Mouse (Mus musculus) embryonic facial prominence, embryonic 14.5 days (tissue): Measurements from ENCODE around the gene Ccdc155. TPM values are rescaled to one million over a fixed set of nuclear protein-coding genes. Genes with fewer than 3 reads are reported as not detected.

Experiments used
- ATAC-seq: fragments of 200-750 bp; cut with Nextera tagmentation; 2 replicates; pipeline ENCODE4 v1.8.0; 2017; ENCODE audit warnings: low read depth, moderate number of reproducible peaks, moderate TSS enrichment
- DNase-seq: peaks from one replicate; pipeline ENCODE4 v3.0.0-alpha.2; 2015; ENCODE audit warnings: low spot score
- H3K27ac ChIP-seq: fragments of 300-500 bp; sonication (generic); replicated peaks from 2 replicates; pipeline ENCODE4 v1.5.1; 2014; ENCODE audit warnings: low read depth, mild to moderate bottlenecking, low read length, moderate library complexity
- H3K27me3 ChIP-seq: fragments of 300-500 bp; sonication (generic); replicated peaks from 2 replicates; pipeline ENCODE4 v1.6.1; 2014; ENCODE audit warnings: low read length; ENCODE audit not compliant: control insufficient read depth, insufficient read depth
- H3K36me3 ChIP-seq: fragments of 300-500 bp; sonication (generic); 2 replicates; pipeline ENCODE4 v1.6.1; 2014; ENCODE audit warnings: low read length, mixed read lengths; ENCODE audit not compliant: control insufficient read depth, insufficient read depth
- H3K4me1 ChIP-seq: fragments of 300-500 bp; sonication (generic); 2 replicates; pipeline ENCODE4 v1.6.1; 2014; ENCODE audit warnings: antibody characterized with exemption, low read length; ENCODE audit not compliant: control insufficient read depth, insufficient read depth
- H3K4me2 ChIP-seq: fragments of 300-500 bp; sonication (generic); 2 replicates; pipeline ENCODE4 v1.6.1; 2014; ENCODE audit warnings: low read depth, mild to moderate bottlenecking, low read length, moderate library complexity, mixed read lengths
- H3K4me3 ChIP-seq: fragments of 300-500 bp; sonication (generic); 2 replicates; pipeline ENCODE4 v1.5.1; 2014; ENCODE audit warnings: low read depth, mild to moderate bottlenecking, low read length
- H3K9ac ChIP-seq: fragments of 300-500 bp; sonication (generic); 2 replicates; pipeline ENCODE4 v1.6.1; 2014; ENCODE audit warnings: low read depth, mild to moderate bottlenecking, low read length, moderate library complexity, mixed read lengths
- H3K9me3 ChIP-seq: fragments of 300-500 bp; sonication (generic); 2 replicates; pipeline ENCODE4 v1.6.1; 2016; ENCODE audit warnings: low read length; ENCODE audit not compliant: control insufficient read depth
- WGBS: fragments of 180-500 bp; shearing (Covaris S2); extraction: QIAGEN DNeasy Blood & Tissue Kit; methylation state at CpG from one replicate; pipeline ENCODE4 v1.1.7; 2014; 5-methylcytosine and 5-hydroxymethylcytosine counted together
- polyA plus RNA-seq: library from polyadenylated mRNA; unstranded; fragments of >200 nt; fragmentation: Nextera tagmentation; extraction: Ambion mirVana; gene quantifications from 2 replicates; pipeline ENCODE4 v1.2.1, GENCODE M21; 2014

Gene Ccdc155
- polyA plus RNA-seq, 1 experiment from 2014 or later: 1.5 TPM

DNA sequence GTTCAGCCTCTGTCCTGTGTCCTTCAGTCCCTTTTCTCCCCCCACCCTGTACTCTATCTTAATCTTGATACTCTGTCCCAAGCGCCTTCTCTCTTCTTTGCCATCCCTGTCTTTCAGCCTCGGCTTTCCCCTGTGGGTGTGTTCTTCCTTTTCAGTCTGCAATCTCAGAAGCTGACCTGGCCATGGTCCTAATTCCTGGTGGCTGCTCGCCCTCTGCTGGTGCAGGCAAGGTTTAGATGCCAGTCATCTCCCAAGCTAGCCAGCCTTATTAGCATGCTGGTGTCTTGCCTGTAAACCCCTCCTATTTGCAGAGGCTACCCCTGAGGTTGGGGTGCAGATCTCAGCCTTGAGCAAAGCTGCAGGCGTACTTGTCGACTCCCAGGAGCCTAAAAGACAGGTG, 6.3 kb downstream of the Ccdc155 start:
- Histone ChIP-seq H3K27me3 (no peaks in the 10 kb centered on the region), H3K9ac (0 out of 2 replicates have a peak overlapping the region, but pooled peaks have one; percentile 19), H3K4me2 (no peak overlapping the region), H3K9me3 (no peaks in the 10 kb centered on the region), H3K36me3 (no peaks in the 10 kb centered on the region), H3K27ac (no peak overlapping the region), H3K4me3 (no peak overlapping the region), H3K4me1 (no peaks in the 10 kb centered on the region)
- DNase-seq: peak; percentile 87
- ATAC-seq: peak; percentile 56; the same call in 1 of the 2 replicates
- WGBS: 13% methylated on average over 5 of the region's 5 CpGs

- H3K9ac ChIP-seq: peak overlapping the region; percentile 14; the same call in 1 of the 2 replicates
- no peaks in the 10 kb centered on the region for H3K9me3 ChIP-seq
- no peaks in the 10 kb centered on the region for H3K36me3 ChIP-seq
- H3K4me3 ChIP-seq: no peak overlapping the region
- WGBS: 71% methylated on average over 4 of the region's 5 CpGs
- 0 out of 2 replicates have a peak, but pooled peaks cover 3% of the 10 kb centered on the region for H3K4me1 ChIP-seq
- no peaks in the 10 kb centered on the region for H3K27me3 ChIP-seq
- ATAC-seq (no peak), DNase-seq (no peak)
- H3K4me2 ChIP-seq: no peak overlapping the region
- no peak overlapping the region for H3K27ac ChIP-seq
Measured at GRCm38 (mm10) chr7:45196994-45197393, 7.7 kb downstream of the Ccdc155 start.

DNA sequence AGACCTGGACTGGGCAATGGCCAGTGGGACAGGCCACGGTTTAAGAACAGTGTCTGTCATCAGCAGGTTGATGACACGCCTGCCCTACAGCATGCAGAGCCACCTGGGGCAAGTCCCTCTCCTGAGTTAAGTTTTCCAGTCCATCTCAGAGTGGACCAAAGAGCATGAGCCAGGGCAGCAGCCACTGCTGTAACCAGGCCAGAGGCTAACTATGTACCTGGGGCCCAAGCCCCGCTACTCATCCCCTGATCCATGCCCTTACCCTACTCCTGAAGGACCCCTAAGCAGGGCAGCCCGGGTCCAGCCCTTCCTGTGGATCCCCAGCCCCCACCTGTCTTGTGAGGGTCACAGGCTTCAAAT, 8.5 kb downstream of the Ccdc155 start:
- ATAC-seq (no peak), DNase-seq (no peak)
- H3K4me1 ChIP-seq: peaks cover 8% of the 10 kb centered on the region; the same call in 1 of the 2 replicates
- H3K9me3 ChIP-seq: no peaks in the 10 kb centered on the region
- H3K36me3 ChIP-seq: no peaks in the 10 kb centered on the region
- no peak overlapping the region for H3K4me2 ChIP-seq
- H3K27me3 ChIP-seq: no peaks in the 10 kb centered on the region
- no peak overlapping the region for H3K4me3 ChIP-seq
- no peak overlapping the region for H3K9ac ChIP-seq
- 73% methylated on average over 4 of the region's 4 CpGs for WGBS
- no peak overlapping the region for H3K27ac ChIP-seq

DNA sequence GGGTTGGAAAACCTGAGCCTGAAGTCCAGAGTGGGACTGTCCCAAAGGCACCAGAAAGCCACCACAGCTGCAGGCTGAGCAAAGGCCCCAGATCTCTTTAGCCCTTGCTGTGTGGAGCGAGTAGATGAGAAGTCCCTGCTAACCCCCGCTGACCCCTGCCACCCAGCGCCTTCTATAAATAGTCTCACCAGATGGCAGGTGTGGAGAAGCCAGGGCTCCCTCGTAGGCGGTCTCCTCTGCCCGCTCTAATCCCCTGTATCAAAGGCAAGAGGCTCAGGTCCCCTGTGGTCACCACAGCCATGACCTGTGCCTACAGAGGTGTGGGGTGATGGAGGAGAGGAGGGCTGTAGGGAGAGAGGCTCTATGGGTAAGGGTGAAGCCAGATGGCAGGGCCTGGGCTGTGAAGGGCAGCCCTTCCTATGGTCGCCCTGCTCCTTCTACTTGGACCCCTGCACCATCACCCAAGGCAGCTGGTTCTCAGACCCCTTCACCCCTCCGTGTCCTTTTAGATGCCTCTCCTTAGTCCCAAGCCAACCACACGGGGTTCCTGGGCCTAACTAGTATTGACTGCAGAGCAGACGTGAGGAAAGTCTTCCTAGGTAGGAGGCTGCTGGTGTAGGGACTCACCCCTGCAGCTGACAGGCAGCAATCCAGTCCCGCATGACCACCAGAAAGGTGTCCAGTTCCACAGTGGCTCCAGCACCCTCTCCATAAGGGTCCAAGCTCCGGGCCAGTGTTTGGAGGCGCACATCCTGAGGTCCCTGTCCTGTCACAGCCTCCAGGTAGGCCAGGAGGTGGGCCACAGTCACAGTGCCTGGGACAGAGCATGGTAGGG, 9.1 kb downstream of the Ccdc155 start:
- 55% methylated on average over 13 of the region's 13 CpGs for WGBS
- no peak overlapping the region for H3K4me3 ChIP-seq
- H3K27ac ChIP-seq: no peak overlapping the region
- no peaks in the 10 kb centered on the region for H3K36me3 ChIP-seq
- H3K27me3 ChIP-seq: no peaks in the 10 kb centered on the region
- H3K4me2 ChIP-seq: no peak overlapping the region
- no peaks in the 10 kb centered on the region for H3K9me3 ChIP-seq
- no peak for ATAC-seq
- DNase-seq: no peak
- H3K9ac ChIP-seq: no peak overlapping the region
- H3K4me1 ChIP-seq: peaks cover 8% of the 10 kb centered on the region; the same call in 1 of the 2 replicates

GRCm38 (mm10) chr7:45193871-45194785, 10.6 kb downstream of the Ccdc155 start:
- Histone ChIP-seq H3K9me3 (no peaks in the 10 kb centered on the region), H3K36me3 (no peaks in the 10 kb centered on the region), H3K9ac (no peak overlapping the region), H3K4me2 (no peak overlapping the region), H3K4me1 (peaks cover 8% of the 10 kb centered on the region; the same call in 1 of the 2 replicates), H3K27ac (no peak overlapping the region), H3K27me3 (0 out of 2 replicates have a peak, but pooled peaks cover 3% of the 10 kb centered on the region), H3K4me3 (no peak overlapping the region)
- DNase-seq: no peak
- WGBS: 74% methylated on average over 15 of the region's 17 CpGs
- ATAC-seq: no peak

GRCm38 (mm10) chr7:45193406-45193805, 11.3 kb downstream of the Ccdc155 start:
- Histone ChIP-seq H3K4me2 (no peak overlapping the region), H3K4me1 (peaks cover 8% of the 10 kb centered on the region; the same call in 1 of the 2 replicates), H3K9ac (no peak overlapping the region), H3K27ac (no peak overlapping the region), H3K9me3 (no peaks in the 10 kb centered on the region), H3K4me3 (no peak overlapping the region), H3K36me3 (no peaks in the 10 kb centered on the region), H3K27me3 (0 out of 2 replicates have a peak, but pooled peaks cover 3% of the 10 kb centered on the region)
- DNase-seq: no peak
- 70% methylated on average over 4 of the region's 5 CpGs for WGBS
- no peak for ATAC-seq

DNA sequence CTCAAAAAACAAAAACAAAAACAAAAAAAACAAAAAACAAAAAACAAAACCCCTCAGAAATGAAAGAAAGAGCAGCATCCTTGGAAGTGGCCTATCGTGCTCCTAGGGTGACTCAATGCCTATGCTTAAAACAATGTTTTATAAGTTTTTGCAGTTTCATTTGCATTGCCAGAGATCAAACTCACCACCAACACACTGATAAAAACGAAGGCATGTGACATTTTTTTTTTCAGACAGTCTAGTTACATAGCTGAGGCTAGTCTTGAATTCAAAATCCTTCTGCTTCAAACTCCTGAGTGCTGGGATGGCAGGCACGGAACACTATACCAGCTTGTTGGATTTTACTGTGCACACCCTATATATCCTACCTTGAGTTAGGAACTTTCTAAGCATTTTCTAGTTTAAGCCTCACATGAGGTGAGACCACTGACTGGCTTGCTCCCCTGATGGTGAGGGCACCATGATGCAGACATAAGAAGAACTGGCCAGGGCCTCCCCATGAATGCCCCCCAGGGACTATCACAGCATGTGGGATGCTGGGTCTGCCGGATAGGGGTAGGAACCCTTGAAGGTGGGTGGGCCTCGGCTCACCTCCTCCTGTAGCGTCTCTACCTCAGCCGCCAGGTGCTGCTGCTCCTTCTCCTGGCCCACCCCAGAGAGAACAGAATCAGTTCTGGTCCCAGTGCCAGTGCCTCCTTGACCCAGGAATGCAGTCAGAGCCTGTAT, 11.9 kb downstream of the Ccdc155 start:
- H3K4me1 ChIP-seq: peaks cover 8% of the 10 kb centered on the region; the same call in 1 of the 2 replicates
- H3K27ac ChIP-seq: no peak overlapping the region
- no peaks in the 10 kb centered on the region for H3K36me3 ChIP-seq
- no peak overlapping the region for H3K4me3 ChIP-seq
- no peak for ATAC-seq
- H3K9me3 ChIP-seq: no peaks in the 10 kb centered on the region
- H3K9ac ChIP-seq: no peak overlapping the region
- 0 out of 2 replicates have a peak, but pooled peaks cover 3% of the 10 kb centered on the region for H3K27me3 ChIP-seq
- no peak overlapping the region for H3K4me2 ChIP-seq
- WGBS: 81% methylated on average over 7 of the region's 7 CpGs
- DNase-seq: no peak

DNA sequence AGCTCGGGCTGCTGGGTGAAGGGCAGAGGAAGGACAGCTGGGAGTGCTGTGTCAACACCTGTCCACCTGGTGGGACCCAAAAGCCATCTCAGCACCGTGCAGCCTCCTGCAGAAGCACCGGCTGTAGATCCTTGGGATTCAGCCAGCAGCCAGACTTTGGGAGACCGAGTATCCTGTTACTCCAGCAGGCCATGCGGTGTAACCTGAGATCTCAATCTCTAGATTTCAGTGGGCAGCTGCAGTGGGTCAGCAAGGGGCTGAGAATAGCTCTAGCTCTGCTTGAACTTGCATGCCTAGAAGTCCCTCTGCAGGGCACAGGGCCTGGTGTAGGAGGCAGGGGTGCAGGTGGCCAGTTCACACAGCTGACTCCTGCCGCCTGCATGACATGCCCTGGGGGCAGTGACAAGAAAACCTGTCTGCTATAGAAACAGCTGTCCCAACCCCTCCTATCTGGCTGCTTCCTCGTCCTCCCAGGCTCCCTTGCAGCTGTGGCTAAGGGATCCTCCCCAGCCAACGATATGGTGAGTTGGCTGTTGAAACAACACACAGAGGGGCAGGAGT, 12.8 kb downstream of the Ccdc155 start:
- H3K9me3 ChIP-seq: no peaks in the 10 kb centered on the region
- H3K4me3 ChIP-seq: no peak overlapping the region
- peaks cover 8% of the 10 kb centered on the region; the same call in 1 of the 2 replicates for H3K4me1 ChIP-seq
- ATAC-seq: peak; percentile 88
- 0 out of 2 replicates have a peak, but pooled peaks cover 4% of the 10 kb centered on the region for H3K27me3 ChIP-seq
- 3% methylated on average over 7 of the region's 8 CpGs for WGBS
- no peak overlapping the region for H3K9ac ChIP-seq
- H3K4me2 ChIP-seq: no peak overlapping the region
- no peaks in the 10 kb centered on the region for H3K36me3 ChIP-seq
- H3K27ac ChIP-seq: peak overlapping the region; percentile 39
- DNase-seq: peak; percentile 94
